Mouse (Mus musculus): Measurements from ENCODE around the gene Hint1. TPM values are rescaled to one million over a fixed set of nuclear protein-coding genes. Genes with fewer than 3 reads are reported as not detected.

Hint1 gene
- total and polyA plus RNA-seq, 3 experiments, result 529 to 2,790 (median 567) TPM

- no peak; the same call in 1 of the 2 replicates for TF ChIP-seq RCOR1 (IDR thresholded peaks at IDR 0.05; ENCODE audit: low read depth, low read length)
- peak; percentile 68 for TF ChIP-seq NRF1 (IDR thresholded peaks at IDR 0.05; ENCODE audit: insufficient read depth, low read depth, low read length, poor library complexity, severe bottlenecking)
- no peak for TF ChIP-seq USF1 (IDR thresholded peaks at IDR 0.05; ENCODE audit: low read depth, low read length)
These were observed 5.7 kb upstream of the Hint1 start, which contains the start of gene Lyrm7 (continued) for GRCm38 (mm10) chr11:54860256-54861038.

- DNase-seq (ENCODE audit: low read depth, low spot score), result no peak
- Histone ChIP-seq H3K79me2 (ENCODE audit: control insufficient read depth, insufficient read depth, low read length, poor library complexity) (peaks cover 9% of the 10 kb centered on the region), H3K27me3 (ENCODE audit: control insufficient read depth in 1 of 2, insufficient read depth in 2 of 2, low read length in 2 of 2) (no peaks in the 10 kb centered on the region), H3K27ac (ENCODE audit: control insufficient read depth, low read depth, low read length) (peak overlapping the region; percentile 10; the same call in 1 of the 2 replicates), H3K4me3 (ENCODE audit: control insufficient read depth in 1 of 2, insufficient read depth in 1 of 2, low read depth in 2 of 2, low read length in 2 of 2) (no peak overlapping the region; a peak in 1 of 4 replicates), H3K4me1 (ENCODE audit: control insufficient read depth in 1 of 2, insufficient read depth in 2 of 2, low read length in 2 of 2) (peaks cover 0 to 15% of the 10 kb centered on the region in 2 experiments; a peak in 2 of 4 replicates), H3K9ac (ENCODE audit: control insufficient read depth, low read depth, low read length, poor library complexity, severe bottlenecking) (no peak overlapping the region), H3K36me3 (ENCODE audit: control insufficient read depth in 1 of 2, insufficient read depth in 2 of 2, low read length in 2 of 2) (peaks cover 0 to 9% of the 10 kb centered on the region in 2 experiments; a peak in 2 of 4 replicates), H3K9me3 (replicated peaks; ENCODE audit: insufficient read depth, low read length) (no peaks in the 10 kb centered on the region)
- TF ChIP-seq TBP (IDR thresholded peaks at IDR 0.05; ENCODE audit: low read depth, low read length), result no peak
- TF ChIP-seq TAL1 (IDR thresholded peaks at IDR 0.05; ENCODE audit: low read length), result no peak
- no peak for TF ChIP-seq BHLHE40 (IDR thresholded peaks at IDR 0.05; ENCODE audit: borderline replicate concordance, low read depth, low read length)
- no peak for TF ChIP-seq MYB (IDR thresholded peaks at IDR 0.05; ENCODE audit: low read depth, low read length)
- TF ChIP-seq MXI1 (IDR thresholded peaks at IDR 0.05; ENCODE audit: low read depth, low read length), result no peak
- no peak for TF ChIP-seq KAT2A (conservative IDR thresholded peaks at IDR 0.05; ENCODE audit: low read depth, low read length)
- no peak for TF ChIP-seq CHD2 (IDR thresholded peaks at IDR 0.05; ENCODE audit: low read length)
- no peak for TF ChIP-seq MAZ (IDR thresholded peaks at IDR 0.05; ENCODE audit: low read depth, low read length)
These were observed 4.4 kb upstream of the Hint1 start for GRCm38 (mm10) chr11:54861471-54862420.

GRCm38 (mm10) chr11:54862621-54863520, 3.3 kb upstream of the Hint1 start:
- H3K27ac ChIP-seq (ENCODE audit: control insufficient read depth, low read depth, low read length), result no peak overlapping the region
- peaks cover 19% of the 10 kb centered on the region for H3K79me2 ChIP-seq (ENCODE audit: control insufficient read depth, insufficient read depth, low read length, poor library complexity)
- H3K27me3 ChIP-seq (ENCODE audit: control insufficient read depth in 1 of 2, insufficient read depth in 2 of 2, low read length in 2 of 2), result no peaks in the 10 kb centered on the region
- DNase-seq (ENCODE audit: low read depth, low spot score), result peak; percentile 82
- peak overlapping the region; percentile 36; the same call in 1 of the 2 replicates for H3K9ac ChIP-seq (ENCODE audit: control insufficient read depth, low read depth, low read length, poor library complexity, severe bottlenecking)
- peak overlapping the region in 1 of 2 experiments; percentile 24; a peak in 1 of 4 replicates for H3K4me3 ChIP-seq (ENCODE audit: control insufficient read depth in 1 of 2, insufficient read depth in 1 of 2, low read depth in 2 of 2, low read length in 2 of 2)
- H3K9me3 ChIP-seq (replicated peaks; ENCODE audit: insufficient read depth, low read length), result no peaks in the 10 kb centered on the region
- peaks cover 0 to 16% of the 10 kb centered on the region in 2 experiments; a peak in 2 of 4 replicates for H3K36me3 ChIP-seq (ENCODE audit: control insufficient read depth in 1 of 2, insufficient read depth in 2 of 2, low read length in 2 of 2)
- H3K4me1 ChIP-seq (ENCODE audit: control insufficient read depth in 1 of 2, insufficient read depth in 2 of 2, low read length in 2 of 2), result peaks cover 5 to 20% of the 10 kb centered on the region in 2 experiments
- peak; percentile 58 for TF ChIP-seq MAX (IDR thresholded peaks at IDR 0.05; ENCODE audit: low read length)
- TF ChIP-seq ELF1 (IDR thresholded peaks at IDR 0.05; ENCODE audit: low read depth, low read length), result no peak
- peak; percentile 95 for TF ChIP-seq RAD21 (IDR thresholded peaks at IDR 0.05; ENCODE audit: low read depth, low read length)
- TF ChIP-seq ZNF384 (IDR thresholded peaks at IDR 0.05; ENCODE audit: low read depth, low read length), result peak; percentile 46
- no peak for TF ChIP-seq RCOR1 (IDR thresholded peaks at IDR 0.05; ENCODE audit: low read depth, low read length)
- TF ChIP-seq CTCF (IDR thresholded peaks at IDR 0.05 in 2 of 3, conservative IDR thresholded peaks at IDR 0.05 in 1 of 3; ENCODE audit: control insufficient read depth in 1 of 3, insufficient read depth in 1 of 3, low read depth in 2 of 3, low read length in 3 of 3, poor library complexity in 1 of 3, severe bottlenecking in 1 of 3), result peak; percentile 82 to 91 (median 87)
- TF ChIP-seq ZC3H11A (IDR thresholded peaks at IDR 0.05; ENCODE audit: low read depth, low read length), result peak; percentile 92
- peak; percentile 52; the same call in 1 of the 2 replicates for TF ChIP-seq MXI1 (IDR thresholded peaks at IDR 0.05; ENCODE audit: low read depth, low read length)
- no peak for TF ChIP-seq BHLHE40 (IDR thresholded peaks at IDR 0.05; ENCODE audit: borderline replicate concordance, low read depth, low read length)
- TF ChIP-seq MYC (IDR thresholded peaks at IDR 0.05; ENCODE audit: low read depth, low read length), result peak; percentile 89
- TF ChIP-seq TCF12 (IDR thresholded peaks at IDR 0.05; ENCODE audit: low read depth, low read length), result 0 out of 2 replicates have a peak, but pooled peaks have one; percentile 14
- TF ChIP-seq EP300 (IDR thresholded peaks at IDR 0.05; ENCODE audit: low read depth in 1 of 2, low read length in 2 of 2), result peak in 1 of 2 experiments; percentile 21; a peak in 1 of 4 replicates
- peak; percentile 63 for TF ChIP-seq USF1 (IDR thresholded peaks at IDR 0.05; ENCODE audit: low read depth, low read length)
- TF ChIP-seq POLR2AphosphoS2 (IDR thresholded peaks at IDR 0.05; ENCODE audit: low read length), result no peak
- no peak for TF ChIP-seq MYB (IDR thresholded peaks at IDR 0.05; ENCODE audit: low read depth, low read length)
- no peak for TF ChIP-seq ZMIZ1 (IDR thresholded peaks at IDR 0.05; ENCODE audit: low read depth, low read length)

All from MEL (cell line).